Mouse (Mus musculus): ENCODE results near the gene Guk1. TPM values are rescaled to one million over a fixed set of nuclear protein-coding genes. Genes with fewer than 3 reads are reported as not detected.

The Guk1 gene
- polyA plus RNA-seq (2014; fragmentation: Nextera tagmentation; extraction: Ambion mirVana) = 133 and 136 TPM in 2 replicates

DNA sequence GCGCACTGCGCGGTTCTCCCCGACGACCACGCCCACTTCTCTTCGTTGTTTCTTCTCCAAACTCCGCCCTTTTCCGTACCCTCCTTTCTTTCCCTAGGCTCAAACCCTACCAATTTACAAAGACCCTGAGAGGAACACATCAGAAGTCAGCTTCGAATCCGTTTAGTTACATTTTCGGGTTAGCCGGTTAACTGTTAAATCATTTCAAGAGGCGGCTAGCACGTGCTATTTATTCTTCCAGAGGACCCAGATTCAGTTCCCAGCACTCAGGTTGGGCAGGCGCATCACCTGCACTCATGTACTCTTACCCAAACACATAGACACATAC, at the start of gene Guk1:
Gene Guk1, minus strand, starts transcription at position 154 of the 328 bp plus-strand sequence.
- Histone ChIP-seq H3K4me3 (ENCODE audit: control insufficient read depth in 1 of 2, insufficient read depth in 1 of 2, low read depth in 1 of 2, low read length in 2 of 2) (peak within 1 kb of the TSS; percentile 64 to 68), H3K4me1 (ENCODE audit: control insufficient read depth in 2 of 2, insufficient read depth in 2 of 2, low read length in 2 of 2) (peaks cover 0 to 4% of the 10 kb centered on the region in 2 experiments; a peak in 1 of 4 replicates), H3K4me2 (ENCODE audit: low read length) (peak within 1 kb of the TSS; percentile 83), H3K27ac (replicated peaks in 1 of 2; ENCODE audit: control insufficient read depth in 1 of 2, insufficient read depth in 1 of 2, low read depth in 2 of 2, low read length in 2 of 2) (peak within 1 kb of the TSS; percentile 84 to 91), H3K36me3 (ENCODE audit: control insufficient read depth, insufficient read depth, low read length) (0 out of 2 replicates have a peak, but pooled peaks cover under 1% of the 10 kb centered on the region), H3K9me3 (ENCODE audit: control insufficient read depth, low read length) (no peaks in the 10 kb centered on the region), H3K27me3 (ENCODE audit: control insufficient read depth, insufficient read depth, low read length) (no peaks in the 10 kb centered on the region), H3K9ac (ENCODE audit: low read length) (peak within 1 kb of the TSS; percentile 86)
- peak; percentile 1; the same call in 1 of the 2 replicates for ATAC-seq (ENCODE audit: insufficient number of reproducible peaks, insufficient read depth, low FRiP score, low read depth)
- WGBS = 6% methylated on average over 16 of the region's 16 CpGs

DNA sequence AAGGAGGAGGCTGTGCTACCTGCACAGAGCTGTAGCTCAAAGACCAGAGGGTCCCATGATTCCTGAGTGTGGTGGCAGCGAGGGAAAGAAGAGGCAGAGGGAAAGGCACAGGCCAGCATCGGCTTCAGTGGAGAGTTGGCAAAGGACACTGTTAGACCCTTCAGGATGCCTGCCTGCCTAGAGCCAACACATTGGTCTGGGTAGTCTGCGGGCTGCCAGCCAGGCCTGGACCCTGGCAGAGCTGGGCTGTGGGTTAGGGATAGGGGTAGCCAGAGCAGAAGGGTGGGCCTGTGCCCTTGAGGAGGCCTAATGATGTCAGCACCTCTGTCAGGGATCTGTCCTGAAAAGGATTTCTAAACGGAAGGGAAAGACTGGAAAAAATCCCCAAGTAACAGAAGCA, 47.8 kb upstream of the Guk1 start:
- H3K36me3 ChIP-seq (ENCODE audit: control insufficient read depth, insufficient read depth, low read length) = no peaks in the 10 kb centered on the region
- H3K4me3 ChIP-seq (ENCODE audit: control insufficient read depth in 1 of 2, insufficient read depth in 1 of 2, low read depth in 1 of 2, low read length in 2 of 2) = no peak overlapping the region
- H3K9ac ChIP-seq (ENCODE audit: low read length) = no peak overlapping the region
- WGBS = 75% methylated on average over 4 of the region's 4 CpGs
- no peak for ATAC-seq (ENCODE audit: insufficient number of reproducible peaks, insufficient read depth, low FRiP score, low read depth)
- peaks cover 35% of the 10 kb centered on the region for H3K27me3 ChIP-seq (ENCODE audit: control insufficient read depth, insufficient read depth, low read length)
- no peak overlapping the region for H3K27ac ChIP-seq (replicated peaks in 1 of 2; ENCODE audit: control insufficient read depth in 1 of 2, insufficient read depth in 1 of 2, low read depth in 2 of 2, low read length in 2 of 2)
- no peak overlapping the region for H3K4me2 ChIP-seq (ENCODE audit: low read length)
- peaks cover 5 to 11% of the 10 kb centered on the region in 2 experiments; a peak in 3 of 4 replicates for H3K4me1 ChIP-seq (ENCODE audit: control insufficient read depth in 2 of 2, insufficient read depth in 2 of 2, low read length in 2 of 2)
- H3K9me3 ChIP-seq (ENCODE audit: control insufficient read depth, low read length) = no peaks in the 10 kb centered on the region

DNA sequence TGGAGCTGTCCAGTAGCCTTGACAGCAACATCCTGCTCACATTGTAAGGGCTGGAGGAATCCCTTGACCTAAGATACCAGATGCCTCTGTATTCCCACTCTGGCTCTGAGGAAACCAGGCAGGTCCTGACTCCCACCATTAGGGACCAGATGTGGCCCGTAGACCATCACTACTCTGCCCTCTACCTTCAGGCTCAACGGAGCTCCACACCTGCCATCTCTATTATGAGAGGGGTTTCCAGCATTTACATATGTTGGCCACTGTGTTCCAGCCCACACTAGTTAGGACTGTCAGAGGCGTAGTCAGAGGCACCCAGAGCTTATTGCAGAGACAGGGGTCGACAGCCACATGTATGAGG, 47.4 kb upstream of the Guk1 start:
- Histone ChIP-seq H3K36me3 (ENCODE audit: control insufficient read depth, insufficient read depth, low read length) (no peaks in the 10 kb centered on the region), H3K27ac (replicated peaks in 1 of 2; ENCODE audit: control insufficient read depth in 1 of 2, insufficient read depth in 1 of 2, low read depth in 2 of 2, low read length in 2 of 2) (no peak overlapping the region), H3K4me1 (ENCODE audit: control insufficient read depth in 2 of 2, insufficient read depth in 2 of 2, low read length in 2 of 2) (peaks cover 5 to 11% of the 10 kb centered on the region in 2 experiments; a peak in 3 of 4 replicates), H3K9me3 (ENCODE audit: control insufficient read depth, low read length) (no peaks in the 10 kb centered on the region), H3K27me3 (ENCODE audit: control insufficient read depth, insufficient read depth, low read length) (peaks cover 35% of the 10 kb centered on the region), H3K9ac (ENCODE audit: low read length) (no peak overlapping the region), H3K4me3 (ENCODE audit: control insufficient read depth in 1 of 2, insufficient read depth in 1 of 2, low read depth in 1 of 2, low read length in 2 of 2) (no peak overlapping the region), H3K4me2 (ENCODE audit: low read length) (no peak overlapping the region)
- no peak for ATAC-seq (ENCODE audit: insufficient number of reproducible peaks, insufficient read depth, low FRiP score, low read depth)
- WGBS = 49% methylated on average over 4 of the region's 4 CpGs

DNA sequence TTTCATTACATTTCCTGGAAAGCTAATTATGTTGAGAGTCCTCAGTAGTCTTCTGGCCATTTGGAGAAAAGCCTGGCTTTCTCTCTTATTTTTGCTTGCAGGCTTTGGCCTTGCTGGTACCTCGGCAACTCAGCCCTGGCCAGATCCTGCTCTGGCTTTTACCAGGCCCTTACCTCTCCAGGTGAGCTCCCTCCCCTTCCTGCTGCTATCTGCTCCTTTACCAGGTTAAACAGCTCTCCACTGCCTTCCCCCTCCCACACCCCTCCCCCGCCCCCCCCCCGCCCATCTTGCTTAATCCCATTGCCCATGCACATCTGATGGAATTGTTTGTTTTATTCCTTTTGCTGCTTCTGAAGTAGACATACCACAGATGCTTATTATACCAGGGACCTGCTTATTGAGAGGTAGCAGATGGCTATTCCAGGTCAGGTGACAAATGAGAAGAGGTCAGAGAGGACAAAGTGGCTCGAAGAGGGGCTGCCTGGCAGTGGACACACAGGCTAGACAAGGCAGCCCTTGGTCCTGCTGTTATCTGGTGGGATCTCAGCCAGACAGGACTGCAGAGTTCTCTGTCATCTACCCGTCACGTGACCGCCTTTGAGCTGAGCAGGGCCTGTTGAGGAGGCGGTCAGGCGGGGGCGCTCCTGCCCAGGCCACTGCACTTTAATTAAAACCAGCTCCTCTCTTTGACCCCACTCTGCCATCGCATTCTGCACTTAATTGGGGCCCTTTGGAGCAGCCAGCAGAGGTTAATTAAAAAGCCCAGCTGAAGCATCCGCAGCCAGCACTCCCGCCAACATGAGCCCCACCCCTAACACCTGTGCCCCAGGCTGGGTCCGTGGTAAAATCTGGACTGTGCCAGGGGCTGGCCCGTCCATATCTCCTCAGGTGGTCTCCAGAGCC, 46.8 kb upstream of the Guk1 start:
- Histone ChIP-seq H3K27ac (replicated peaks in 1 of 2; ENCODE audit: control insufficient read depth in 1 of 2, insufficient read depth in 1 of 2, low read depth in 2 of 2, low read length in 2 of 2) (no peak overlapping the region), H3K36me3 (ENCODE audit: control insufficient read depth, insufficient read depth, low read length) (no peaks in the 10 kb centered on the region)

DNA sequence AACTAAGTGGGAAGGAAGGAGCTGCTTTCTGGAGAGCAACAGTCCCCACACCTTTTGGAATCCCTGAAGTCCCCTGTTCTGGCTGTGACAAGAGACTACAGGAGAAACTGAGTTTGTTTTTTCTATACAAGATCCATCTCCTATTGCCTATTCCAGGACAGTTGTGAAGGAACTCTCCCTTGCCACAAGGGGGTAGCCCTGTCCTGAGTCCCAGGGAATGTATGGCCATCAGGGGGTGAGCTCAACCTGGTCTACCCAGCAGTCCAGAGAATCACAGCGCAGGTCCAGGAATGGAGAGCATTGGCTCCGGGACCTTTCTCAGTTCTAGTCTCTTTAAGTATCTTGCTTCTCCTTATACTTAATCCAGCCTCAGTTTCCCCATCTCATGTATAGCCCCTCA, 40.8 kb upstream of the Guk1 start:
- H3K4me1 ChIP-seq (ENCODE audit: control insufficient read depth in 2 of 2, insufficient read depth in 2 of 2, low read length in 2 of 2) = peaks cover 4 to 6% of the 10 kb centered on the region in 2 experiments
- no peak overlapping the region for H3K4me3 ChIP-seq (ENCODE audit: control insufficient read depth in 1 of 2, insufficient read depth in 1 of 2, low read depth in 1 of 2, low read length in 2 of 2)
- no peak for ATAC-seq (ENCODE audit: insufficient number of reproducible peaks, insufficient read depth, low FRiP score, low read depth)
- no peaks in the 10 kb centered on the region for H3K36me3 ChIP-seq (ENCODE audit: control insufficient read depth, insufficient read depth, low read length)
- H3K27me3 ChIP-seq (ENCODE audit: control insufficient read depth, insufficient read depth, low read length) = no peaks in the 10 kb centered on the region
- H3K9me3 ChIP-seq (ENCODE audit: control insufficient read depth, low read length) = no peaks in the 10 kb centered on the region
- no peak overlapping the region for H3K9ac ChIP-seq (ENCODE audit: low read length)
- no peak overlapping the region for H3K27ac ChIP-seq (replicated peaks in 1 of 2; ENCODE audit: control insufficient read depth in 1 of 2, insufficient read depth in 1 of 2, low read depth in 2 of 2, low read length in 2 of 2)
- 62% methylated on average over 2 of the region's 2 CpGs for WGBS
- H3K4me2 ChIP-seq (ENCODE audit: low read length) = no peak overlapping the region

More for the DNA sequence above, 46.8 kb upstream of the Guk1 start:
- Histone ChIP-seq H3K9me3 (ENCODE audit: control insufficient read depth, low read length) (no peaks in the 10 kb centered on the region), H3K4me3 (ENCODE audit: control insufficient read depth in 1 of 2, insufficient read depth in 1 of 2, low read depth in 1 of 2, low read length in 2 of 2) (no peak overlapping the region), H3K27me3 (ENCODE audit: control insufficient read depth, insufficient read depth, low read length) (peaks cover 32% of the 10 kb centered on the region), H3K4me1 (ENCODE audit: control insufficient read depth in 2 of 2, insufficient read depth in 2 of 2, low read length in 2 of 2) (peaks cover 5 to 11% of the 10 kb centered on the region in 2 experiments; a peak in 3 of 4 replicates), H3K4me2 (ENCODE audit: low read length) (0 out of 2 replicates have a peak overlapping the region, but pooled peaks have one; percentile 16), H3K9ac (ENCODE audit: low read length) (no peak overlapping the region)
- WGBS = 4% methylated on average over 14 of the region's 15 CpGs
- ATAC-seq (ENCODE audit: insufficient number of reproducible peaks, insufficient read depth, low FRiP score, low read depth) = peak; percentile 72; the same call in 1 of the 2 replicates

DNA sequence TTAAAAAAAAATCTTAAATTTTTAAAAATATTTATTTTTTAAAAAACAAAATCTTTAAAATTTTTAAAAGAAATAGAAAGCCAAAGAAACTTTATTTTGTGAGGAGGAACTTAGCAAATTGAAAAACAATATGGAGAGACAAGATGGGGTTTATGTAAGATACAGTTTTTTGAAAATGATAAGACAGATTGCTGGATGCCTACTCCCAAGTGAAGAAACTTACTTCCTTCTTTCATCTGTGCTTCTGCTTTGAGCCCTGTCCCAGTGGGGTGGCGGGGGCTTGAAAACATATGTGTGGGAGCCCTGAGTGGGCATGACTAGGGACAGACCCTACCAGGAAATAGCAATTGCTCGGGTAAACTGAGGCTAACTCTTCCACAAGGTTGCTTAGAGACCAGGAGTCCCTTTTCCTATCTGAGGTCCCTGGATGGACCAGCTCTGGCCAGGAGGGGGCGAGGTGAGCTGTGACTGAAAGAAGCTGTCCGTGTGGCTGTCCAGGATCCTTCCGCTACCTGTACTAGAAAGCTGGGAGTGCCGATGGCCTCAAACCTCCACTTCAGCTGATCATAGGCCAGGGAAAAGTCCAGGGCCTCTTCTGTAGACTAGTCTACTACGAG, 38.2 kb upstream of the Guk1 start:
- H3K9ac ChIP-seq (ENCODE audit: low read length) = no peak overlapping the region
- no peak overlapping the region for H3K4me2 ChIP-seq (ENCODE audit: low read length)
- H3K27ac ChIP-seq (replicated peaks in 1 of 2; ENCODE audit: control insufficient read depth in 1 of 2, insufficient read depth in 1 of 2, low read depth in 2 of 2, low read length in 2 of 2) = no peak overlapping the region
- no peaks in the 10 kb centered on the region for H3K27me3 ChIP-seq (ENCODE audit: control insufficient read depth, insufficient read depth, low read length)
- H3K4me3 ChIP-seq (ENCODE audit: control insufficient read depth in 1 of 2, insufficient read depth in 1 of 2, low read depth in 1 of 2, low read length in 2 of 2) = no peak overlapping the region
- no peaks in the 10 kb centered on the region for H3K9me3 ChIP-seq (ENCODE audit: control insufficient read depth, low read length)
- H3K4me1 ChIP-seq (ENCODE audit: control insufficient read depth in 2 of 2, insufficient read depth in 2 of 2, low read length in 2 of 2) = peaks cover 5 to 22% of the 10 kb centered on the region in 2 experiments
- ATAC-seq (ENCODE audit: insufficient number of reproducible peaks, insufficient read depth, low FRiP score, low read depth) = no peak
- H3K36me3 ChIP-seq (ENCODE audit: control insufficient read depth, insufficient read depth, low read length) = no peaks in the 10 kb centered on the region
- WGBS = 11% methylated on average over 7 of the region's 7 CpGs

DNA sequence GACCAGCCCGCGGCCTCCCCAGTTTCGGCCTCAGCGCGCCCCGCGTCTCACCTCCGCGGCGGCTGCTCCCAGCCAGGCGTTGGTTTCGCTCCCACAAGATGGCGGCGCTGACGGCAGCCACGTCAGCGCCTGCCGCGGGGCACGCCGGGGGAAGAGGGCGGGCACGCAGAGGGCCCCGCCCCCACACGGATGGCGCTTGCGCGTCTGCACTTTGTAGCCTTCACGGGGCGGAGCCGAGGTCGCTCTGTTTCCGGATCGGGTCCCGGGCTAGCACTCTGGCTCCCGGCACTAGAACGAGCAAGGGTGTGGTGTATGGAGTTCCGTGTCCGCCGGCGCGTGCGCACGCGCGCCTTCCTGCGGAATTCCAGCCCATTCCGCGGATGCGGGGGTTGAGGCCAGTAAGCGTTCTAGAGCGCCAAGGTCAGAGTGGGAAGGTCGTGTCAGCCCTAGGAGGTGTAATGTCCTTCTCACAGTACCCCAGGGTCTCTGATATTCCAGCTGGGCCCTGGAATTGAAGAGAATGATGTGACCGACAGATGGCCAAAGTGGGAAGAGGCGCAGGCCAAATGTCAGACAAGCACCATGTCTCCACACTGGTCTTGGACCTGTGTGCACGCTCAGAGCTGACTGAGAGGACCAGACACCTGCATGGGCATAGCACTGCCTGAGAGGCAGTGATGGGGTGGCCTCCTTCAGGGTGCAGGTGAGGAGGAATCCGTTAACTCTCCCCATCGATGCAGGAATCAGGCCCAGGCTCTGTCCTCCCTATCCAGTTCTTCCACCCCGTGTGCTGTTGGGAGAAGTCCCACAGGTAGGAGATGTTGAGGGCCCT, 36.3 kb upstream of the Guk1 start, which contains the start of gene Arf1:
Gene Arf1, minus strand, starts transcription at position 149 of the 832 bp plus-strand sequence.
- peak within 1 kb of the TSS; percentile 88 for H3K4me2 ChIP-seq (ENCODE audit: low read length)
- peaks cover 10% of the 10 kb centered on the region for H3K36me3 ChIP-seq (ENCODE audit: control insufficient read depth, insufficient read depth, low read length)
- no peaks in the 10 kb centered on the region for H3K9me3 ChIP-seq (ENCODE audit: control insufficient read depth, low read length)
- H3K4me1 ChIP-seq (ENCODE audit: control insufficient read depth in 2 of 2, insufficient read depth in 2 of 2, low read length in 2 of 2) = peaks cover 11 to 40% of the 10 kb centered on the region in 2 experiments
- no peaks in the 10 kb centered on the region for H3K27me3 ChIP-seq (ENCODE audit: control insufficient read depth, insufficient read depth, low read length)
- 4% methylated on average over 59 of the region's 59 CpGs for WGBS
- H3K9ac ChIP-seq (ENCODE audit: low read length) = peak within 1 kb of the TSS; percentile 100
- ATAC-seq (ENCODE audit: insufficient number of reproducible peaks, insufficient read depth, low FRiP score, low read depth) = peak; percentile 94
- peak within 1 kb of the TSS; percentile 89 to 99 for H3K4me3 ChIP-seq (ENCODE audit: control insufficient read depth in 1 of 2, insufficient read depth in 1 of 2, low read depth in 1 of 2, low read length in 2 of 2)
- H3K27ac ChIP-seq (replicated peaks in 1 of 2; ENCODE audit: control insufficient read depth in 1 of 2, insufficient read depth in 1 of 2, low read depth in 2 of 2, low read length in 2 of 2) = peak within 1 kb of the TSS; percentile 97 to 98

Measured in heart, embryonic 14.5 days (tissue).